Mouse (Mus musculus) kidney, adult 2 months (tissue): ENCODE measurements around the gene Cyp46a1. TPM values are rescaled to one million over a fixed set of nuclear protein-coding genes. Genes with fewer than 3 reads are reported as not detected.
A peak's percentile ranks its signal among the peaks of the same experiment; 100 is the strongest.

Source experiments
- DNase-seq: peaks from one replicate; pipeline ENCODE4 v3.0.0; 2021
- H3K27ac ChIP-seq: fragments of 200-500 bp; 2 replicates; pipeline ENCODE4 v1.5.1; 2012; ENCODE audit warnings: low read depth, low read length, control low read depth, inconsistent platforms; ENCODE audit not compliant: insufficient read depth
- H3K27me3 ChIP-seq: fragments of 200-500 bp; replicated peaks from 2 replicates; pipeline ENCODE4 v1.6.1; 2012; ENCODE audit warnings: mild to moderate bottlenecking, moderate library complexity, low read length, inconsistent platforms; ENCODE audit not compliant: control insufficient read depth, insufficient read depth
- H3K36me3 ChIP-seq: fragments of 200-500 bp; 2 replicates; pipeline ENCODE4 v1.6.1; 2012; ENCODE audit warnings: mild to moderate bottlenecking, moderate library complexity, low read length, inconsistent platforms; ENCODE audit not compliant: control insufficient read depth, insufficient read depth
- H3K4me1 ChIP-seq: fragments of 200-500 bp; 2 replicates; pipeline ENCODE4 v1.6.1; 2011; ENCODE audit warnings: low read length; ENCODE audit not compliant: control insufficient read depth, insufficient read depth
- H3K4me3 ChIP-seq: fragments of 200-500 bp; 2 replicates; pipeline ENCODE4 v1.5.1; 2011; ENCODE audit warnings: mild to moderate bottlenecking, low read depth, low read length, control low read depth; ENCODE audit not compliant: insufficient read depth
- CTCF ChIP-seq: fragments of 200-500 bp; conservative IDR thresholded peaks from 2 replicates; pipeline ENCODE4 v1.5.1; 2011; ENCODE audit warnings: low read depth, mild to moderate bottlenecking, control low read depth, low read length, moderate library complexity, mixed read lengths; ENCODE audit not compliant: insufficient read depth, insufficient read length
- POLR2A ChIP-seq: fragments of 200-500 bp; IDR thresholded peaks from one replicate; pipeline ENCODE4 v1.6.1; 2011; ENCODE audit warnings: low read depth, low read length, control low read depth
- WGBS: fragments of 180-500 bp; shearing (Covaris S2); methylation state at CpG from one replicate; pipeline ENCODE4 v1.1.7; 2018; 5-methylcytosine and 5-hydroxymethylcytosine counted together
- polyA plus RNA-seq: library from polyadenylated mRNA; depleted of rRNA; stranded (reverse); fragments of >200 nt; gene quantifications from 2 replicates; pipeline ENCODE4 v1.2.3, GENCODE M21; 2012

Cyp46a1 gene
- polyA plus RNA-seq, 1 experiment, result 4.1 TPM

- DNase-seq, result no peak
- no peak for TF ChIP-seq CTCF
- TF ChIP-seq POLR2A, result no peak
- Histone ChIP-seq H3K27me3 (no peaks in the 10 kb centered on the region), H3K27ac (no peak overlapping the region), H3K36me3 (no peaks in the 10 kb centered on the region), H3K4me1 (peaks cover 3% of the 10 kb centered on the region; the same call in 1 of the 2 replicates), H3K4me3 (no peak overlapping the region)
- WGBS, result 45% methylated on average over 9 of the region's 9 CpGs
Observed at GRCm38 (mm10) chr12:108292419-108292818, 41.8 kb upstream of the Cyp46a1 start.

GRCm38 (mm10) chr12:108292957-108293356, 41.2 kb upstream of the Cyp46a1 start:
- H3K27me3 ChIP-seq, result no peaks in the 10 kb centered on the region
- WGBS, result 3% methylated on average over 8 of the region's 8 CpGs
- H3K36me3 ChIP-seq, result no peaks in the 10 kb centered on the region
- H3K27ac ChIP-seq, result no peak overlapping the region
- peaks cover 3% of the 10 kb centered on the region; the same call in 1 of the 2 replicates for H3K4me1 ChIP-seq
- TF ChIP-seq POLR2A (no peak), CTCF (peak; percentile 95)
- peak; percentile 85 for DNase-seq
- H3K4me3 ChIP-seq, result no peak overlapping the region

GRCm38 (mm10) chr12:108294620-108295019, 39.6 kb upstream of the Cyp46a1 start:
- DNase-seq, result no peak
- H3K27ac ChIP-seq, result no peak overlapping the region
- WGBS, result 70% methylated on average over 3 of the region's 3 CpGs

GRCm38 (mm10) chr12:108297033-108297432, 37.1 kb upstream of the Cyp46a1 start:
- WGBS, result 83% methylated on average over 6 of the region's 6 CpGs
- no peaks in the 10 kb centered on the region for H3K27me3 ChIP-seq
- no peaks in the 10 kb centered on the region for H3K36me3 ChIP-seq
- no peak overlapping the region for H3K27ac ChIP-seq
- DNase-seq, result no peak
- no peak overlapping the region for H3K4me3 ChIP-seq
- TF ChIP-seq POLR2A, result no peak
- peak; percentile 53 for TF ChIP-seq CTCF
- H3K4me1 ChIP-seq, result peaks cover 3% of the 10 kb centered on the region; the same call in 1 of the 2 replicates

More at GRCm38 (mm10) chr12:108294620-108295019, 39.6 kb upstream of the Cyp46a1 start:
- H3K4me3 ChIP-seq, result no peak overlapping the region
- no peaks in the 10 kb centered on the region for H3K27me3 ChIP-seq
- H3K4me1 ChIP-seq, result peaks cover 3% of the 10 kb centered on the region; the same call in 1 of the 2 replicates
- no peaks in the 10 kb centered on the region for H3K36me3 ChIP-seq
- no peak for TF ChIP-seq POLR2A
- TF ChIP-seq CTCF, result no peak

GRCm38 (mm10) chr12:108301006-108301405, 33.2 kb upstream of the Cyp46a1 start:
- Histone ChIP-seq H3K4me1 (no peaks in the 10 kb centered on the region), H3K36me3 (no peaks in the 10 kb centered on the region), H3K27me3 (no peaks in the 10 kb centered on the region), H3K4me3 (no peak overlapping the region), H3K27ac (no peak overlapping the region)
- DNase-seq, result peak; percentile 36
- 59% methylated on average over 6 of the region's 6 CpGs for WGBS
- no peak for TF ChIP-seq POLR2A

GRCm38 (mm10) chr12:108303778-108304365, 30.3 kb upstream of the Cyp46a1 start:
- 54% methylated on average over 6 of the region's 6 CpGs for WGBS

GRCm38 (mm10) chr12:108305172-108305571, 29.0 kb upstream of the Cyp46a1 start:
- DNase-seq, result no peak
- H3K36me3 ChIP-seq, result no peaks in the 10 kb centered on the region
- H3K4me1 ChIP-seq, result no peaks in the 10 kb centered on the region
- H3K27ac ChIP-seq, result no peak overlapping the region
- WGBS, result 83% methylated on average over 8 of the region's 8 CpGs
- H3K4me3 ChIP-seq, result no peak overlapping the region
- no peaks in the 10 kb centered on the region for H3K27me3 ChIP-seq
- TF ChIP-seq CTCF, result no peak
- no peak for TF ChIP-seq POLR2A

More at GRCm38 (mm10) chr12:108303778-108304365, 30.3 kb upstream of the Cyp46a1 start:
- Histone ChIP-seq H3K4me3 (no peak overlapping the region), H3K27ac (no peak overlapping the region), H3K27me3 (no peaks in the 10 kb centered on the region), H3K4me1 (no peaks in the 10 kb centered on the region), H3K36me3 (no peaks in the 10 kb centered on the region)
- DNase-seq, result no peak
- TF ChIP-seq CTCF, result no peak
- no peak for TF ChIP-seq POLR2A
